Mouse (Mus musculus) cerebellum, postnatal 36 days (tissue): ENCODE data around the gene Spink4.
"Not testable (repeated sequence)": the region's sequence is repeated elsewhere in the genome, so short reads cannot be mapped to it uniquely, and the experiment has no call there.

Experiments
- DNase-seq, 2 experiments: peaks; one replicate each; pipeline ENCODE4 v3.0.0; 2021 to 2022; ENCODE audit warnings: mixed read lengths in 2 of 2

The Spink4 gene

DNA sequence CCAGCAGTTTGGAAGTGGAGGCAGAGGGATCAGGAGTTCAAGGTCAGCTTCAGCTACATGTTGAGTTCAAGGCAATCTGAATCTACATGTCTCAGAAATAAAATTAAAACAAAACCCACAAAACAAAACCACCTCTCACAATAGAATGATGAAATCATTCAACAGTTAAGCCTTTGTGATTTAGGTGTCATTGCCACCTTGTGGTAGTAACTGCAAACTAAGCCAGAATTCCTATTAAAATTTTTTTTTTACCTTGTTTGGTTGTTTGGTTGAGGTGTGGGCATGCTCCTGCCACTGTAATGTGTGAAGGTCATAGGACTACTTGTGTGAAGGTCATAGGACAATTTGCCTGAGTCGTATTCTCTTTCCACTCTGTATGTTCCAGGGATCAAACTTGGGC, 13.6 kb upstream of the Spink4 start:
- no peak for DNase-seq

DNA sequence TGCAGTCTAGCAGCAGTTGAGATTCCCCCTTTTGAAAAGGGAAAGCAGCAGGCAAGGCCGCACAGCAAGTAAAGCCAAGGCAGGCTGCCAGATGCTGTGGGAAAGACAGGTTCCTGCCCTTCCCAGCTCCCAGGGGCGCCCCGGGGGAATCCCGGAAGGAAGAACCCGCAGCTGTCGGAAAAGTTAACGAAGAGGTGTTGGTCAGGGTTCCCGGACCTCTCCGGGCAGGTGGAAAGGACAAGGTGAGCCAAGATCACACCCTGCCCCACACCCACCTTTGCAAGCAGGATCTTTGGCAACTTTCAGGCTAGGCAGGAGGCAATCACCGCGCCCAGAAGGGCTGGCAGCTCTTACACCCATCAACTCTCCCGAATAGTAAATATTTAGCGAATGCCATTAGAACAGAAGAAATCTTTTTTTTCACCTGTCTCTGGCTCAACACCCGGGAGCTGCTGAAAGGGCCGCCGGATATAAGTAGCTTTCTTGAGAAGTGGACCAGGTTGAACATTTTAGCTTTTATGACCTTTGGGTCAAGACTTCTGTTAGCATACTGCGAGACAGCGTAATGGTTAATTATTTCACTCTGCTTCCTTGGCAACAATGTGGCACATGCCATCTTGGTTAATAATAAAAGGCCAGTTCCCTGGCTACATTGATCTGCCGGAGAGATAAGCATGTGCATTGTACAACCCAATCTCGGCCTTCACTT, 11.4 kb upstream of the Spink4 start:
- DNase-seq: peak; percentile 24 to 33

DNA sequence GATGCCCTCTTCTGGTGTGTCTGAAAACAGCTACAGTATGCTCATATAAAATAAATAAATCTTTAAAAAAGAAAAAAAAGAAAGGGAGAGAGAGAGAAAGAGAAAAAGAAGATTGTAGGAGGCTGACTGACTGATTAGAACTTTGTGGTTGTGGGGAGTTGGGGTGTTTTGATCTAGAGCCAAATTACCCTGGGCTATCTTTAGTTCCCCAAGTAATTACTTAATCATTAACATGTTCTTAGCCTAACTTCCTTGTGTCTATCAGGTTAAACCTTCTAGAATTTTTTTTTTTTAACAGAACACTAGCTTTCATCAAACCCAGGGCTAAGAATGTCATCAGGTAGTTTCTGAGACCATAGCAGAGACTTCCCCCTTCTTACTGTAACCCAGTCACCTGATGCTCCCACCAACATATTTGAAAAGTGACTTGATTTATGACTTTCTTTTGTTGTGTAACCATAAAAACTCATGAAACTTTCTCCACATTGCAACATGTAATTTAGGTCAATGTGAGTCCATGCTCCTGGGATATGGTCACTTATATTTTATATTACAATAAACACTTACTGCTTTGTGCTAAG, 5.5 kb upstream of the Spink4 start:
- no peak for DNase-seq

DNA sequence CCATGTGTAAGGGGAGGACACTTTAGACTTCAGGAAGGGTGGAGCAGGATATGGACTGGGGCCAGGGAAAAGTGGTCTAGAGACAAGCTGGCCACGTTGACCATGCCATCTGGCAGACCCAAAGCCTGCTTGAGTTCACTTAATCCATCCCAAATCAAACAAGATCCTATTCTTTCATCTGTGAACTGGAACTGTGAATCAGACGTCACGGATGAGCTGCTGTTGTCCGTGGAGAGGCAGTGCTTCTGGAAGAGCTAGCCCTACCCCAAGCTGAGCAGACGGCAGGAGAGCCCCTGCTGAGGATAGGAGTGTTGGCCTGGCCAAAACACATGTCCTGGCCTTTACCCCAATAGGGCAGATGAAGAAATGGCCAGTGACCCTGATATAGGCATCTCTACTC, 3.9 kb upstream of the Spink4 start:
- no peak for DNase-seq

DNA sequence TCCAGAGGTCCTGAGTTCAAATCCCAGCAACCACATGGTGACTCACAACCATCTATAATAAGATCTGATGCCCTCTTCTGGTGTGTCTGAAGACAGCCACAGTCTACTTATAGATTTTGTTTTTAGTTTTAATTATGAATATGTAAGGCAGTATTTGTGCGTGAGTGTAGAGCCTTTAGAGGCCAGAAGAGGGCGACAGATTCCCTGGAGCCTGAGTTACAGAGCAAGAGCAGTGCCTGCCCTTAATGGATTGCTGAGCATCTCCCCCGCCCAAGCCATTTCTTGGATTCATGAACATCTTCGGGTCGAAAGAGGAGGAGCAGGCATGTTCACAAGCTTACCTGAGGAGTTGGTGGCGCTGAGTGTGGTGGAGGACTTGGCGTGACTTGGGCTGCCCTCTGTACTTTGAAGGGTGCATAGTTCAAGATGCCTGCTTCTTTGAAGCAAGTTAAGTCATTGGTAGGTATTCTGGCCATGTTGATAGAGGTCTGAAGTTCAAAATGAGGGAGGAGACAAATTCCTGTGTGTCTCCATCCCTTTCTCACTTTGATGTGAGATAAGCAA, 3.2 kb upstream of the Spink4 start:
- DNase-seq: no peak

DNA sequence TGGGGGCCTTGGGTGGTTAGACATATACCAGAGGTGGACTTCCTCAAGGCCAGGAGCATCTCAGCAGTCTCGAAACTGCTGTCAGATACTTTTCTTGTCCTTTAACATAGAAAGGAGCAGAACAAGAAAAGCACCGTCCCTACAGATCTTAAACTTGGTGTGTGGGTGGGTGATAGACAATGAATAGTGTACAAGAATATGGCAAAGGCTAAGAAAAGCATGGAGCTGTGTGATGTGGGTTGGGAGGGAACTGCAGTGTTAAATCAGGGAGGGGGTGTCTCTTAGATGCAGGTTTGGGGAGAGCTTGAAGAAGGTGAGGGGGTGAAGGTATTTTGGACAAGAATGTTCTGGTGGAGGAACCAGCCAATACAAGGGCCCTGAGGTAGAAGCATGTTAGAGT, 724 bp downstream of the Spink4 start:
- no peak for DNase-seq

DNA sequence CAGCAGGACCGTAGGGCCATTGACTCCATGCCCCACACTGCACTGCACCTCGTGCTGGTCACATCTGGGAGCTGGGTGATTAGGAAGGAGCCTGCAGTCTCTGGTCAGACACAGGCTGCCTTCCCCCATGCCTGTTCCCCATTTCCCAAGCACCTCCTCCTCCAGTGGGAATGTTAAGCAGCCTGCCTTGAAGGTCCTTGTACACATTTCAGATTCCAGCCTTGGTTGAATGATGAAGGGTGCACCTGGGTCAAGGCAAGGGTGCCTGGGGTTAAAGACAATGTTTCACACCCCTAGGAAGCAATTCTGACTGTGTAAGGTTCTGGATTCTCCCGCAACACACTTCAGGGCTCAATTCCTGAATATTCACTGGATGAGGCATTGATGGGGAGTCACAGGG, 1.4 kb downstream of the Spink4 start:
- no peak for DNase-seq

DNA sequence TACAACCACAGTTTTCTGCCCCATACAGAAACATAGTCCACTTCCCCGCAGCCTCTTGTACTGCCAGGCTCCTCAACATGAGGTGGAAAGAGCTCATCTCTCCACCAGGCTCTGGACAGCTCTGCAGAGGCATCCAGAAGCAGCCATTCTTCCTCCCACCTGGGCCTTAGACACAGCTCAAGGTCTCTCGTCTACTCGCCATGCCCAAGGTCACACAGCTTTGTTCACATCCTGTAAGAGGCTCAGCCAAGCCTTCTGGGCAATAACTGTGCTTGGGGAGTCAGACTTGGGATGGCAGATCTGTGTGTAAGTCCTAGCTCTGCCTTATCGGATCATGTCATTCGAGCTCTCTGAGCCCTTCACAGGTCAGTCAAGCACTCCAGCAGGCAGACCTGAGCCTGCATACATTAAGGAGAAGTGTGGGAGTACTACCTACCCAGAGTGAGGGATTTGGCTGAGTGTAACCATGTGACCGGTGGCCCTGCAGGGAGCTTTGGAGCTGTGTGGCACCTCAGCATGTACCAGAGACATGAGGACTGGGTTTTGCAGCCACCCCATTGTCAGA, 3.3 kb downstream of the Spink4 start:
- DNase-seq: no peak

DNA sequence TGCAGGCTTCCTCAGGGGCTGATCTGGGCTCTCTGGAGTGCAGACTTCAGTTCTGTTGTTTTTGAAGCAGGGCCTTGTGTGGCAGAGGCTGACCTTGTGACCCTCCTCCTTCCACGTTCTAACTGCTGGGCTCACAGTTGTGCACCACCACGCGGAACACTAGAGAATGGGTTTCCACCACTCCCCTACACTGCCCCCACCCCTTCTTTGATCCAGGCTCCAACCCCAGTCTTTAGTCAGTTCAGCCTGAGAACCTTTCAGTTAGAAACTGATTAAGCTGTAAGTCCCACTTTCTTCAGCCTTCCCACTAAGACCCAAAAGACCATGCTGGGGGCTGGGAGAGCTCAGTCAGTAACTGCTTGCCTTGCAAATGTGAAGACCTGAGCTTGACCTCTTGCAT, 5.7 kb downstream of the Spink4 start:
- no peak for DNase-seq

DNA sequence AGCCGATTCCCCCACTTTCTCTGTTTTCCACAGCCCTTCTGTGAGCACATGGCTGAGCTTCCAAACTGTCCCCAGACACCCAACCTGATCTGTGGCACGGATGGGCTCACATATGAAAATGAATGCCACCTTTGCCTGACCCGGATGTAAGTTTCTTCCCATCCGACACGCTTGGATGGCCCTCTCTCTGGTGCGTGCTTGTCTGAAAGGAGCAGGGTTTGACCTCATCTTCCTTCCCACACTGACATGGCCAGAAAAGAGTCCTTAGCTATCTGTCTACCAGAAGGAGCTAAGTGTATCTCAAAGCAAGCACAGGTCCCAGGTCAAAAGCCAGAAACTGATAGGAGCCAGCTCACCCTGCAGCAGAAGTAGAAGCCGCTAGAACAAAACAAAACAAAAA, 9.2 kb downstream of the Spink4 start:
- DNase-seq: no peak

DNA sequence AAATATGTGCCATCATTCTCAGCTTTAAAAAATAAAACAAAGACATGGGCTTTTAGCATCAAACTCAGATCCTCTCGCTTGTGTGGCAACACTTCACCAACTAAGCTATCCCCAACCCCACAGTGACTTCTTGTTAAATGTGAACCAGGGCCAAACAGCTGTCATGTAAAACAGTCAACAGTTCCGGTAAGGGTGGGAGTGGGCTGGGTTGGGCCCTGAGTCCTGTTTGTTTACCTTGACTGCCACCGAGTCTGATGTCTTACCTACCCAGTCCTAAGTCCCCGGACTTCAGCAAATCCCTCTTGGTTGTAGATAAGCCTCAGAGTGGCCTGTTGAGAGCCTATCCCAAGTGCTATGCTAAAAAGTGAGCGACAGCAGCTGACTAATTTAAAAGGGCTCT, 13.8 kb downstream of the Spink4 start:
- no peak for DNase-seq

DNA sequence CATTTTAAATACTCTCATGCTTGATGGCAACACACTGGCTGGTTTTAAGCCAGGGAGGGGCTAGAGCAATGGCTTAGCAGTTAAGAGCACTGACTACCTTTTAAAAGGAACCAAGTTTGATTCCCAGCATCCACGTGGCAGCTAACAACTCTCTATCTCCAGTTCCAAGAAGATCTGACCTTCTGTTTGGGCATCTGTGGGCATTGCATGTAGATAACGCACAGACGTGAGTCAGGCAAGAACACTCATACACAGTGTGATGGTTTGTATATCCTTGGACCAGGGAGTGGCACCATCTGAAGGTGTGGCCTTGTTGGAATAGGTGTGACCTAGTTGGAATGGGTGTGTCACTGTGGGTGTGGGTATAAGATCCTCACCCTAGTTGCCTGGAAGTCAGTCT, 14.5 kb downstream of the Spink4 start:
- DNase-seq: not testable (repeated sequence)

DNA sequence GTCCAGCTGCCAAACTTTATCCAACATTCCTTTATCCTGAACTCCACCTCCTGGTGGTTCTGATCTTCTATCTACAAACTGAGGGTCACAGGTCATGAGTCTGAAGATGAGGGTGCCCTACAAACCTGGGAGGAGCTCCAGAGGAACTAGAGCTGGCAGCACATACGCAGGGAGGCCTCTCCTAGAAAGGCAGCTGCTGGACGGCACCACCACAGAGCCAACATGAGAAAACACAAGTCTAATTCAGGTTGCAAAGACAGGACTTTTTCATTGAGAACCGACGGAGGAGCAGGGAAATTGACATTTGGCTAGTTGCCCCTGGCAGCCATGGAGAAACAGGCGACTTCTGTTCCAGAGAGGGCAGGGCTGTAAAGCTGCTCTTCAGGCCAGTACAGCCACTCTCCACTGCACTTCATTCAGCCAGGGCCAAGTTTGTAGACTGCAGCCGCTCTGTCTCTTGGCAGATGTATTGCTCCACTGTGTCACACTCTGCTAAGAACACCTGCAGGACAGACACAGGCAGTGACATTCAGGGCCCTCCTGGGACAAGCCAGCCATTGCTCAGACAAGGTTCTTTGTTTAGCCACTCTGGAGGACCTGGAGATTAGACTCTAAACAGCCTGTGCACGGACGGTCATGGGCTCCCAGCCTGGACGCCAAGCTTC, 16.5 kb downstream of the Spink4 start:
- peak; percentile 15 to 22 for DNase-seq

DNA sequence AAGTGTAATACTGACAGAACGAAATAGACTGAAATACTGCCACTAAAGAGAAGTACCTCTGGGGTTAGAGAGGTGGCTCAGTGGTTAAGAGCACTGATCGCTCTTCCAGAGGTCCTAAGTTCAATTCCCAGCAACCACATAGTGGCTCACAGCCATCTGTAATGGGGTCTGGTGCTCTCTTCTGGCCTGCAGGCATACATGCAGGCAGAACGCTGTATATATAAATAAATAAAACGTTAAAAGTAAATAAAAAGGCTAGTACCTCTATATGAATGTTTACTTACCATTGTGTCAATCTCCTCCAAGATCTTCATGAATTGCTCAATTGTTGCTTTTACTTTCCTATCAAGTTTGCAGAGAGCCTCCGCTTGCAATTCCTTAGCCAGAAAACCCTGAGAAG, 18.9 kb downstream of the Spink4 start:
- no peak for DNase-seq

DNA sequence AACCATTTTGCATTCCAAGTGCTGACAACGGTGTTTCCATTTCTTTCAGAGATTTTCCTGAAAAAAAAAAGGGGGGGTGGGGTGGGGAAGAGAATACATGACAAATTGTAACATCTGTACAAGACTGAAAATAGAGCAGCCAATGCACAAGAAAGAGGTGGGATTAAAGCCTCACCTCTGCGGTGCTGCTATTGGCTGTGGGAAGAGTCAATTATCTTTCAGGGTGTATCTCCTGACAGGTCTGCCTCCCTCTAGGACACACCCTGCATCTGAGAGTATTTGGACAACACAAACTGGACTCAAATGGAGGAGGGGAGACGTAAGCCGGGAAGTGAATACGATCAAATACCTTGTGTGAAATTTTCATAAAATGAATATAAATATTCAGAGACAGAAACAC, 23.8 kb downstream of the Spink4 start:
- no peak for DNase-seq

DNA sequence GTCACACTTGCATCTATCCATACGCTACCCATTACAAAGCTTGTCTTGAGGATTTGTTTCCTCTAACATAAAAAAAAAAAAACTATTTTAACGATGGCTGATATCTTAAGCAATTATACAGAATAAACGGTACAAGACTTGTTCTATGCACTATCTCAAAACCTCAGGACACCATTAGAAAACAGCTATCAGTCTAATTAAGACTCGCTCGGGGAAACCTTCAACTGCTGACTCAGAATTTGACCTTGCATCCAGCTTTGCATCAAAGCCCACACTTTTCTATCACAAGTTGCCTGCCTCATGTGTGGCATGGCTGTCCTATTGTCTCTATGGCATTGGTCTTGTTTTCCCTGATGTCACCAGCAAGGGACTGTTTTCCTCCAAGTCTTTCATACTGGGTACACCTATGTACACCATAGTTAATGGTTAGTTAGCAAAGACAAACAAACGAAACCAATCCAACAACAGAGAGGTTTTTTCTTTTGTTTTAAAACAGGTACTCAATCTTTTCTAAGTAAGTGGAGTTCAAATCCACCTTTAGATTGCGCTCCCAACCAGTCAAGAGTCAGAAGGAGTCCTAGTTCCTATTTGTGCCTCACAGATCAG, 26.8 kb downstream of the Spink4 start:
- DNase-seq: no peak

DNA sequence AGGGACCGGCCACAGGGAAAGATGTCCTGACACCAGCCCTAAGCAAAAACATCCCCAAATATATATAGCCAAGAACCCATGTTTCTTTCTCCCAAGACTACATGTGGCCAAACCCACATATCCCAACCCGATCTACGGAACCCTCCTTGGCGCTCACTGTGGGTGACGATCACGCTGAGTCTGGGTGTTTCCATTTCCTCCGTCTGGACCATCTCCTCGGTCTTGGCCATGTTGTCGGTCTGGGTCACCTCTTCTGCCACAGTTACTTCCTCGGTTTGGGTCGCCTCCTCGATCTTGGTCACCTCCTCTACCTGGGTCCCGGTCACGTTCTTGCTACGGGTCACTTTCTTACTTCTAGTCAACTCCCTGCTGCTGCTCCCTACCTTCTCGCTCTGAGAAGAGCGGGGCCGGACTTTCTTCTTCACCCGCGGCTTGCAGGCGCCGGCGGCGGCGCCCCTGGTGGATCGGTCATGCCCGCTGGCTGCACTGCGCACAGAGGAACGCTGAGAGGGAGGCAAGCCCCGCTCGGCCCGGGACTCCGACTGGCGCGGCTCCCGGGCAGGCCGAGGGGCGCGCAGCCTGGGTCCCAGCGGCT, 27.8 kb downstream of the Spink4 start:
- DNase-seq: no peak

DNA sequence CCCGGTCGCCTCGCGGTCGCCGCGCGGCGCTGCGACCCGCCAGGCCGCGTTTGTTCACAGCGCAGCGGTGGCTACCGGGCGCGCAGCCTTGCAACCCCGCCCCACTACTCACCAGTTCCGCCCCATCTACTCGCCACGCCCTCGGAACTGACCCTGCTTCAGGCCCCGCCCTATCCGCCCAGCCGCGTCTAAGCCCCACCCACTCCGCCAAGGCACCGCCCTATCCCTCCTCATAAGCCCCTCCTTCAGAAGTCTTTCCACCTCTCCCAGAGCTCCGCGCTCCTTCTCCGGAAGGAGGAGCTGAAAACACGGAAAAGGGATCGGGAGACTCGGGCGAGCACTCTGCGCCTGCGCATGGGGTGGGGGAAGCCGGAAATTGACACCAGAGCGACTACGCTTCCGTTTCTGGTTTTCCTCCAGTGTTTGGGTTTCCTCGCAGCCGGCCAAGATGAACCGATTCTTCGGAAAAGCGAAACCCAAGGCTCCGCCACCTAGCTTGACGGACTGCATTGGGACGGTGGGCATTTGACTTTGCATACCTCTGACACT, 28.4 kb downstream of the Spink4 start, which contains the start of the genes Bag1 and Chmp5:
TSS of gene Bag1 (minus strand) at position 135 of the 549 bp plus-strand sequence.
TSS of gene Chmp5 (plus strand) at position 248 of the 549 bp plus-strand sequence.
- peak; percentile 96 to 97 for DNase-seq

DNA sequence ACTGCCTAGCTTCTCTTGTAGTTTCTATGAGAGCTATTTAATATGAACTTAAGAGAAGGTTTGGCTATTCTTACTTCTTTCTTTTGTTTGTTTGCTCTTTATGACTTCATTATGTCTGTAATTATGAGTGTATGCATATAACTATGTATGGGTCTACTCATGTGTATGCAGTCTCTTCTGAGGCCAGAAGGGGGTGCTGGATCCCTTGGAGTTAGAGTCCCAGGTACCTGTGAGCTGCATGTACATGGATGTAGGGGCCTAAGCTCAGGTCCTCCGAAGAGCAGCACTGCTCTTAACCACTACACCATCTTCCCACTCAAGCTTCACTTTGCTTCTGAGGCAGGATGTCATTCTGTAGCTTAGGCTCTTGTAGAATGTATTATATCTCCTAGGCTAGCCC, 33.7 kb downstream of the Spink4 start:
- no peak for DNase-seq

DNA sequence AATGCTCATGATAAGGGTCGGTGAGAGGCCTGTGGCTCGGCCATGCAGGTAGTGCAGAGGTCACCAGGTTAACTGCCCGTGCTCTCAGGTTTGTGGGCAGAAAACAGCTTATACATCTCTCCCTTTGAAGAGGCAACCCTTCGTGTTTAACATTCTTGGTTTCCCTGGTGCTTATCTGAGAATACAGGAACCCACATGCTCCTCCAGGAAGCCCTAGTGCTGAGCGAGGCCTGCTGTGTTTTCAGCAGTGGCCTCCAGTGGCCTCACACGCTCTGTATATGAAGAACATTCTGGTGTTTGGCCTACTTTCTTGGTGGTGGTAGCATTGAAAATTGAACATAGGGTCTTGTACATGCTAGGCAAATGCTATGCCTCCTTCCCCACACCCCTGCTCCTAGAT, 36.1 kb downstream of the Spink4 start:
- DNase-seq: no peak

DNA sequence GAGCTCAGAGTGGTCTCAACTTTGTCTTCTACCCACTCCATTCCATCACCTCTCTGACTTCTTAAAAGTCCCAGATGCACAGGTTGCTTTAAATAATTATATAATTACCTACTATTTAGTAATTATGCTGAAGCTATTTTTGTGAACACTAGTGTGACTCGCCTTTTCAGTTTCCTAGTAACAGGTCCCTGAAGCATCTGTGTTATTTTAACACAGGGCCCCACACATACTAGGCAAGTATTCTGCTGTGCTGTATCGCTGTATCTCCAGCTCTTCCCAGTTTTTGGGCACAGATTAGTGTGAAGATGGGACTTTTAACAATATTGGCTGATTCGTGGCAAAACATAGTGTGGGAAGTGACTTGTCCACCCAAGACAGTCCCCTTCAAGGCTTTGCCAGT, 43.7 kb downstream of the Spink4 start:
- DNase-seq: no peak

DNA sequence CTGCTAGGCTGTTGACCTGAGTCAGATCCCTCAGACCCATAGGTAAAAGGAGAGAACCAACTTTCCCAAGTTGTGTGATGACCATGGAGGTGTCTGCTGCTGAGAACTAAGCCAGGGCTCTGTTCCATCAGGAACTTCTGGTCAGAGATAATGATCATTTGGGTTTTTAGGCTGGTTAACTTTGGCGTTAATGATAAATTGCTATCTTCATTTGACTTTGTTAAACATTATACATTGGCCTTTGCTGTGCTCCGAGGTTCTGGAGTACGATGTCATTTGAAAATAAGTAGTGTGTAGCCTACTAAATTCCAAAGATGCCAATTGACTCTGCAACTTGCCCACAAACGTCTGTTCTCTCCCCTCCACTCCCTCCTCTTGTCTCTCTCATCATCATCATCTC, 49.3 kb downstream of the Spink4 start:
- no peak for DNase-seq
